Mouse (Mus musculus): ENCODE data around the gene Ube2n. TPM values are rescaled to one million over a fixed set of nuclear protein-coding genes. Genes with fewer than 3 reads are reported as not detected.

Gene Ube2n
- polyA plus RNA-seq, 1 experiment from 2014 or later, result 424 TPM

DNA sequence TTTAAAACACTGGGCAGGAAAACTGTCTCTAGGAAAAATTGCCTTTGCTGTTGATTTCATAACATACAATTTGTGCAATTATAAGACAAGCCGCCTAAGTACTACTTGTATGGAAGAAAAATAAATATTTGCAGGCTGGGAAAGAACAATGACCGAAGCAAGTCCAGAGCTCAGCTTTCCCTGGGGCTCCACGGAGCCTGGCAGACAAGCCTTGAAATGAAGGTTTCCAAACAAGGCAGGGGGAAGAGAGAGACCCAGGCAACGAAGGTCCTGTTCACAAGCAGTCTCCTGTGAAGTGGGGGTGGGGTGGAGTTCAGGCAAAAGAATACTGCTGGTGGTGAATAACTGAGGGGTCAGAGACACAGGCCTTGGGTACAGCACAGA lies 62.6 kb downstream of the Ube2n start:
- 61% methylated on average over 4 of the region's 4 CpGs for WGBS
- H3K27me3 ChIP-seq (ENCODE audit: control insufficient read depth, insufficient read depth, low read length), result no peaks in the 10 kb centered on the region
- DNase-seq (ENCODE audit: low spot score), result no peak
- no peak overlapping the region for H3K27ac ChIP-seq (replicated peaks; ENCODE audit: low read depth, low read length)
- H3K36me3 ChIP-seq (ENCODE audit: control insufficient read depth, insufficient read depth, low read length), result no peaks in the 10 kb centered on the region
- no peak overlapping the region for H3K4me2 ChIP-seq (ENCODE audit: low read depth, severe bottlenecking)
- no peak overlapping the region for H3K4me3 ChIP-seq (ENCODE audit: low read depth, low read length)
- no peaks in the 10 kb centered on the region for H3K4me1 ChIP-seq (ENCODE audit: control insufficient read depth, insufficient read depth, low read length)
- no peak for ATAC-seq (ENCODE audit: insufficient number of reproducible peaks, low FRiP score, low TSS enrichment, low read depth)
- no peak overlapping the region for H3K9ac ChIP-seq (ENCODE audit: low read length)
- H3K9me3 ChIP-seq (ENCODE audit: control insufficient read depth, low read length), result no peaks in the 10 kb centered on the region

DNA sequence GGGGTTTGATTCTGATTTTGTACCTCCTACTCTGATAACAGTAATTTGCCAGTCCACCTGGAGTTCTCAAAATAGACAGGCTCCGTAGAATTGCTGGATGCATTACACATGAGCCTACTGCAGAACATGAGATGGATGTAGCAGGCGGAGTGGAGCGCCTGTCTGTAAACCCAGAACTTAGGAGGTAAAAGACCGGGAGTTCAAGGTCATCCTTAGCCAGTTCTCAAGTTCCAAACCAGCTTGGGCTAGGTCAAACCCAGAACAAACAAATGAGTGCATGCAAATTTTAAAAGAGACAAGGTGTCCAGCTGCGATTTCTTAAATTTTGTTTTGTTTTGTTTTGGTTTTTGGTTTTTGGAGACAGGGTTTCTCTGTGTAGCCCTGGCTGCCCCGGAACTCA lies 70.6 kb downstream of the Ube2n start:
- no peak overlapping the region for H3K4me3 ChIP-seq (ENCODE audit: low read depth, low read length)
- no peak overlapping the region for H3K4me2 ChIP-seq (ENCODE audit: low read depth, severe bottlenecking)
- H3K27ac ChIP-seq (replicated peaks; ENCODE audit: low read depth, low read length), result no peak overlapping the region
- no peak overlapping the region for H3K9ac ChIP-seq (ENCODE audit: low read length)
- 87% methylated on average over 6 of the region's 6 CpGs for WGBS
- no peaks in the 10 kb centered on the region for H3K27me3 ChIP-seq (ENCODE audit: control insufficient read depth, insufficient read depth, low read length)
- H3K36me3 ChIP-seq (ENCODE audit: control insufficient read depth, insufficient read depth, low read length), result no peaks in the 10 kb centered on the region
- no peaks in the 10 kb centered on the region for H3K9me3 ChIP-seq (ENCODE audit: control insufficient read depth, low read length)
- DNase-seq (ENCODE audit: low spot score) (no peak), ATAC-seq (ENCODE audit: insufficient number of reproducible peaks, low FRiP score, low TSS enrichment, low read depth) (no peak)
- no peaks in the 10 kb centered on the region for H3K4me1 ChIP-seq (ENCODE audit: control insufficient read depth, insufficient read depth, low read length)

DNA sequence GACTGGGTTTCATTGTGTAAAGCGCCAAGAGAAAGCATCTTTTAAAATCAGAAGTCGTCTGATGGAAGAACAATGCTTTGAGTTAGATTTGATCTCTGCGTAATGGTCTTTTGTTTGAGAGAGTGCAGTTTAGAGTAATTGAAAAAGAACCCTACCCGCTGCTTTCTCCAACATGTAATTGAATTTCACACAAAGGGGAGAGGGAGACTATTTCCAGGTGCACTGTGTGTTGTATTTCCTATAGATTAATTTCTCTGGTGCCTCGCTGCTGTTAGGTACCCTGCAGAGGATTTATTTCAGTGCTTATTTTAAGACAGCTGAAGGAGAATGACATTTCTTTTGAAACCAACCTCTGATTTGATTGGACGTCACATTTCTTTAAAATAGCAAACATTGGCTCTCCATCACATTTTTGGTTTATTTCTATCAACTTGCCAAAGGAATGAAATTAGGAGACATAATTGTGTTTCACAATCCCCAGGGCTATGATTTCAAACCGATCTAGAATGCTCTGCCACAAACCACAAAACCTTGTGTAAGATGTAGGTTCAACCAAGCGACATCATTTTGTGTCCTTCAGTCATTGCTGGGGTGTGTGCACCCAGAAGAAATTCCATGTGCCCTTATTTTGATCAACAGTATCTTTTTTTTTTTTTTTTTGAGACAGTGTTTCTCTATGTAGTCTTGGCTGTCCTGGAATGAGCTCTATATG lies 72.7 kb downstream of the Ube2n start:
- no peak for DNase-seq (ENCODE audit: low spot score)
- H3K9me3 ChIP-seq (ENCODE audit: control insufficient read depth, low read length), result no peaks in the 10 kb centered on the region
- no peaks in the 10 kb centered on the region for H3K36me3 ChIP-seq (ENCODE audit: control insufficient read depth, insufficient read depth, low read length)
- no peak overlapping the region for H3K27ac ChIP-seq (replicated peaks; ENCODE audit: low read depth, low read length)
- WGBS, result 79% methylated on average over 8 of the region's 8 CpGs
- H3K27me3 ChIP-seq (ENCODE audit: control insufficient read depth, insufficient read depth, low read length), result no peaks in the 10 kb centered on the region
- H3K4me2 ChIP-seq (ENCODE audit: low read depth, severe bottlenecking), result no peak overlapping the region
- no peaks in the 10 kb centered on the region for H3K4me1 ChIP-seq (ENCODE audit: control insufficient read depth, insufficient read depth, low read length)
- no peak overlapping the region for H3K4me3 ChIP-seq (ENCODE audit: low read depth, low read length)
- no peak overlapping the region for H3K9ac ChIP-seq (ENCODE audit: low read length)
- no peak for ATAC-seq (ENCODE audit: insufficient number of reproducible peaks, low FRiP score, low TSS enrichment, low read depth)

DNA sequence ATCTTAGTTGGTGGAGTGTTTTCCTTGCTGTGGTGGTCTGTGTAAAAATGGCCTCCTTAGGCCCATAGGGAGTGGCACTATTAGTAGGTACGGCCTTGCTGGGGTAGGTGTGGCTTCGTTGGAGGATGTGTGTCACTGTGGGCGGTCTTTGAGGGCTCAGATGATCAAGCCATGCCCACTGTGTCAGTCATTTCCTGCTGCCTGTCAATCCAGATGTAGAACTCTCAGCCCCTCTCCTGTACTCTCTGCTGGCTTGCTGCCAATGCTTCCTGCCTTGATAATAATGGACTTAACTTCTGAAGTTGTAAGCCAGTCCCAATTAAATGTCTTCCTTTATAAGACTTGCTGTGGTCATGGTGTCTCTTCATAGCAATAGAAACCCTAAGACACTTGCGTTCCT lies 74.3 kb downstream of the Ube2n start:
- no peak overlapping the region for H3K27ac ChIP-seq (replicated peaks; ENCODE audit: low read depth, low read length)
- H3K4me1 ChIP-seq (ENCODE audit: control insufficient read depth, insufficient read depth, low read length), result no peaks in the 10 kb centered on the region
- no peaks in the 10 kb centered on the region for H3K36me3 ChIP-seq (ENCODE audit: control insufficient read depth, insufficient read depth, low read length)
- H3K4me2 ChIP-seq (ENCODE audit: low read depth, severe bottlenecking), result no peak overlapping the region
- ATAC-seq (ENCODE audit: insufficient number of reproducible peaks, low FRiP score, low TSS enrichment, low read depth) (no peak), DNase-seq (ENCODE audit: low spot score) (no peak)
- H3K27me3 ChIP-seq (ENCODE audit: control insufficient read depth, insufficient read depth, low read length), result no peaks in the 10 kb centered on the region
- H3K4me3 ChIP-seq (ENCODE audit: low read depth, low read length), result no peak overlapping the region
- H3K9ac ChIP-seq (ENCODE audit: low read length), result no peak overlapping the region
- H3K9me3 ChIP-seq (ENCODE audit: control insufficient read depth, low read length), result no peaks in the 10 kb centered on the region
- 92% methylated on average over 4 of the region's 4 CpGs for WGBS

DNA sequence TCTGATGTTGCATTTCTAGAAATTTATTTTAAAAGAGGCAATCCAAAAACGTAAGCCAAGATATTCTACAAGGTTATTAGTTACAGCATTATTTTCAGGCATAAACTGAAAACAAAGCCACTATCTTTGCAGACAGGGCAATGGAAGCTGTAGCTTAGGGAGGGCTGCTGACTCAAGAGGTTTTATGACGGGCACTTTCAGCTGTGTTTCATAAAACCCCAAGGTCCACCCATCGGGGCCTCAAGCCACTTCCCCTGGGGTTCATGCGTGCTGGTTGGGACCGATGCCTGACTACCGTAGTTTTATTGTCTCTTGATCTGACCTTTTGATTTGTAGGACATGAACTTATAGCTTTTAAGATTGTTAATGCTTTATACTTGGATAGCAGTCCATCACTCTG lies 75.3 kb downstream of the Ube2n start:
- Histone ChIP-seq H3K9ac (ENCODE audit: low read length) (no peak overlapping the region), H3K9me3 (ENCODE audit: control insufficient read depth, low read length) (no peaks in the 10 kb centered on the region), H3K4me1 (ENCODE audit: control insufficient read depth, insufficient read depth, low read length) (no peaks in the 10 kb centered on the region), H3K27me3 (ENCODE audit: control insufficient read depth, insufficient read depth, low read length) (no peaks in the 10 kb centered on the region), H3K4me2 (ENCODE audit: low read depth, severe bottlenecking) (no peak overlapping the region), H3K4me3 (ENCODE audit: low read depth, low read length) (no peak overlapping the region), H3K36me3 (ENCODE audit: control insufficient read depth, insufficient read depth, low read length) (no peaks in the 10 kb centered on the region), H3K27ac (replicated peaks; ENCODE audit: low read depth, low read length) (no peak overlapping the region)
- 69% methylated on average over 6 of the region's 6 CpGs for WGBS
- no peak for DNase-seq (ENCODE audit: low spot score)
- no peak for ATAC-seq (ENCODE audit: insufficient number of reproducible peaks, low FRiP score, low TSS enrichment, low read depth)

DNA sequence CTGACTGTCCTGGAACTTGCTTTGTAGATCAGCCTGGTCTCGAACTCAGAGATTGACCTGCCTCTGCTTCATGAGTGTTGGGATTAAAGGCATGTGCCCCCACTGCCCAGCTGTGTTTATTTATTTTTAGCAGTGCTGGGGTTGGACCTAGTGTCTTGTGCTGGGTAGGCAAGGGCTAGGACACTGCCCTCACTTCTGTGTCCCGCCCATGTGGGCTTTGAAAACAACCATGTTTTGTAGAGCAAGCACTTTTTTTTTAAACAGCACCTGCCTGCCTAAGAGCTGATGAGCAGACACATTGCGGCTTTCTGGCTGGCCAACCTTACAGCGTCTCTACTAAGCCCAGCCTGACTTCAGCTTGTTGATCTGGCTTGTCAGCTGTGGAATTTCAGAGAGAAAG lies 76.3 kb downstream of the Ube2n start:
- WGBS, result 84% methylated on average over 4 of the region's 4 CpGs
- H3K36me3 ChIP-seq (ENCODE audit: control insufficient read depth, insufficient read depth, low read length), result no peaks in the 10 kb centered on the region
- H3K4me2 ChIP-seq (ENCODE audit: low read depth, severe bottlenecking), result no peak overlapping the region
- ATAC-seq (ENCODE audit: insufficient number of reproducible peaks, low FRiP score, low TSS enrichment, low read depth) (no peak), DNase-seq (ENCODE audit: low spot score) (no peak)
- H3K27me3 ChIP-seq (ENCODE audit: control insufficient read depth, insufficient read depth, low read length), result no peaks in the 10 kb centered on the region
- no peak overlapping the region for H3K27ac ChIP-seq (replicated peaks; ENCODE audit: low read depth, low read length)
- no peak overlapping the region for H3K9ac ChIP-seq (ENCODE audit: low read length)
- H3K9me3 ChIP-seq (ENCODE audit: control insufficient read depth, low read length), result no peaks in the 10 kb centered on the region
- H3K4me3 ChIP-seq (ENCODE audit: low read depth, low read length), result no peak overlapping the region
- no peaks in the 10 kb centered on the region for H3K4me1 ChIP-seq (ENCODE audit: control insufficient read depth, insufficient read depth, low read length)

DNA sequence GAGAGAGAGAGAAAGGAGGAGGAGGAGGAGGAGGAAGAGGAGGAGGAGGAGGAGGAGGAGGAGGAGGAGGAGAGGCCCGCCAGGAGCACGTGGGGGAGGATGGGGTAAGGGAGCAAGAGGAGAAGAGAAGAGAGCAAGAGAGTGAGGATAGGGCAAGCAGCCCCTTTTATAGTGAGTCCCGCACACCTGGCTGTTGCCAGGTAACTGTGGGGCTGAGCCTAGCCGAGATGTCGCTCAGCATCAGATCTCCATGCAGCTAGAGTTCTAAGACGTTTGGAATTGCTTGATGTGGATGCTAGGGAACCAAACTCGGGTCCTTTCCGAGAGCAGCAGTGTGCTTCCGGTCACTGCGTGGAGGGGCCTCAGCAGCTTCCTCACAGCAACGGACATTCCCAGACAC lies 79.5 kb downstream of the Ube2n start:
- WGBS, result 61% methylated on average over 11 of the region's 11 CpGs
- Histone ChIP-seq H3K4me2 (ENCODE audit: low read depth, severe bottlenecking) (no peak overlapping the region), H3K9ac (ENCODE audit: low read length) (no peak overlapping the region), H3K36me3 (ENCODE audit: control insufficient read depth, insufficient read depth, low read length) (no peaks in the 10 kb centered on the region), H3K27ac (replicated peaks; ENCODE audit: low read depth, low read length) (no peak overlapping the region), H3K27me3 (ENCODE audit: control insufficient read depth, insufficient read depth, low read length) (no peaks in the 10 kb centered on the region), H3K4me1 (ENCODE audit: control insufficient read depth, insufficient read depth, low read length) (no peaks in the 10 kb centered on the region), H3K9me3 (ENCODE audit: control insufficient read depth, low read length) (no peaks in the 10 kb centered on the region), H3K4me3 (ENCODE audit: low read depth, low read length) (no peak overlapping the region)
- ATAC-seq (ENCODE audit: insufficient number of reproducible peaks, low FRiP score, low TSS enrichment, low read depth) (no peak), DNase-seq (ENCODE audit: low spot score) (no peak)

Small RNA genes lying within 50 kb of the gene (microRNA-seq; reads per million reads assigned to microRNA genes)
- gene Mir3058, result 13.7 reads per million, percentile 24 among the genes with 10 or more reads in this experiment

Other genes with a start within 250 kb of the Ube2n start
- 13.4 and 13.6 TPM in 2 replicates for gene Cradd, start 191.0 kb upstream of the Ube2n start, polyA plus RNA-seq (2014; fragmentation: Nextera tagmentation; extraction: Ambion mirVana)
- 42.9 and 48.1 TPM in 2 replicates for gene Socs2, start 98.0 kb upstream of the Ube2n start, polyA plus RNA-seq (2014; fragmentation: Nextera tagmentation; extraction: Ambion mirVana)
- 329 and 334 TPM in 2 replicates for gene Mrpl42, start 13.2 kb upstream of the Ube2n start, polyA plus RNA-seq (2014; fragmentation: Nextera tagmentation; extraction: Ambion mirVana)
- gene Nudt4, start 49.0 kb downstream of the Ube2n start, polyA plus RNA-seq (2014; fragmentation: Nextera tagmentation; extraction: Ambion mirVana), result 99.7 and 106 TPM in 2 replicates
- gene Anapc15-ps, start 158.3 kb downstream of the Ube2n start, polyA plus RNA-seq (2014; fragmentation: Nextera tagmentation; extraction: Ambion mirVana), result not detected in 2 replicates